Mouse (Mus musculus) spleen, adult 2 months (tissue): ENCODE results near the gene 2310009B15Rik. TPM values are rescaled to one million over a fixed set of nuclear protein-coding genes. Genes with fewer than 3 reads are reported as not detected.

ENCODE experiments used
- DNase-seq, 2 experiments: peaks; one replicate each; pipeline versions ENCODE4 v3.0.0 to v3.0.0-alpha.2; 2012 to 2021; ENCODE audit warnings: low spot score in 2 of 2, low read depth in 1 of 2
- H3K27ac ChIP-seq: fragments of 200-500 bp; 2 replicates; pipeline ENCODE4 v1.5.1; 2012; ENCODE audit warnings: low read length, inconsistent platforms; ENCODE audit not compliant: insufficient read depth
- H3K27me3 ChIP-seq: fragments of 200-500 bp; 2 replicates; pipeline ENCODE4 v1.6.1; 2012; ENCODE audit warnings: mild to moderate bottlenecking, moderate library complexity, low read length, inconsistent platforms; ENCODE audit not compliant: control insufficient read depth, insufficient read depth
- H3K36me3 ChIP-seq: fragments of 200-500 bp; 2 replicates; pipeline ENCODE4 v1.6.1; 2012; ENCODE audit warnings: mild to moderate bottlenecking, low read length, inconsistent platforms; ENCODE audit not compliant: control insufficient read depth, insufficient read depth
- H3K4me1 ChIP-seq: fragments of 200-500 bp; 2 replicates; pipeline ENCODE4 v1.6.1; 2011; ENCODE audit warnings: inconsistent platforms; ENCODE audit not compliant: control insufficient read depth, insufficient read depth, insufficient read length
- H3K4me3 ChIP-seq: fragments of 200-500 bp; 2 replicates; pipeline ENCODE4 v1.5.1; 2011; ENCODE audit warnings: mild to moderate bottlenecking, inconsistent platforms; ENCODE audit not compliant: insufficient read depth, insufficient read length; ENCODE audit errors: extremely low read depth
- CTCF ChIP-seq: fragments of 200-500 bp; IDR thresholded peaks from 2 replicates; pipeline ENCODE4 v1.5.1; 2011; ENCODE audit warnings: mild to moderate bottlenecking, inconsistent platforms; ENCODE audit not compliant: insufficient read depth, insufficient read length, insufficient replicate concordance; ENCODE audit errors: extremely low read depth
- POLR2A ChIP-seq: fragments of 200-500 bp; IDR thresholded peaks from 2 replicates; pipeline ENCODE4 v1.6.1; 2011; ENCODE audit warnings: low read depth, low read length, inconsistent platforms
- WGBS: fragments of 180-500 bp; shearing (Covaris S2); methylation state at CpG from one replicate; pipeline ENCODE4 v1.1.7; 2018; 5-methylcytosine and 5-hydroxymethylcytosine counted together
- polyA plus RNA-seq: library from polyadenylated mRNA; depleted of rRNA; stranded (reverse); fragments of >200 nt; gene quantifications from 2 replicates; pipeline ENCODE4 v1.2.3, GENCODE M21; 2012

2310009B15Rik gene
- polyA plus RNA-seq, 1 experiment: 15.3 TPM

DNA sequence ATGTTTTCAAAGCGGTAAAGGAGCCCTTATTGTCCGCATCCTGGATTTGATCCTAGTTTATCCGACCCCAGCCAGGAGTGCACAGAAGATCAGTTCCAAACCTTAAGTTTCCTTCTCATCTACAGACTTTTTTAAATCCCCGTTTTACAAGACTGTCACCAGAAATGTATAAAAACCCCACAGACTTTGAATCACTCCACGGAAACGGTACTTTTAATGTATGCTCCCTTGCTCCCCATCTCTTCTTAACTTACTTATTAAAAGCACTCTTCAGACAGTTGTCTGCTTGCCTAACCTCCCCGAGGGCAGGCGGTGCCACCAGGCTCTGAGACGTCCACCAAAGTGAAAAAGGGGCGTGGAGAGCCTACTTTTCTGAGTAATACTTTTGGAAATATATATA, 13.9 kb downstream of the 2310009B15Rik start:
- no peak for DNase-seq
- TF ChIP-seq POLR2A: no peak
- TF ChIP-seq CTCF: no peak
- Histone ChIP-seq H3K4me3 (no peak overlapping the region), H3K36me3 (no peaks in the 10 kb centered on the region), H3K4me1 (peaks cover 9% of the 10 kb centered on the region), H3K27ac (no peak overlapping the region), H3K27me3 (peaks cover 53% of the 10 kb centered on the region)
- 14% methylated on average over 10 of the region's 10 CpGs for WGBS

GRCm38 (mm10) chr1:138842315-138842714, 14.3 kb downstream of the 2310009B15Rik start:
- TF ChIP-seq POLR2A (no peak), CTCF (no peak)
- Histone ChIP-seq H3K27ac (no peak overlapping the region), H3K4me1 (peaks cover 8% of the 10 kb centered on the region), H3K27me3 (peaks cover 55% of the 10 kb centered on the region), H3K4me3 (no peak overlapping the region), H3K36me3 (no peaks in the 10 kb centered on the region)
- no peak for DNase-seq
- WGBS: 9% methylated on average over 8 of the region's 8 CpGs

- H3K4me3 ChIP-seq: peak overlapping the region; percentile 6; the same call in 1 of the 2 replicates
- no peak for DNase-seq
- H3K4me1 ChIP-seq: peaks cover 6% of the 10 kb centered on the region
- H3K36me3 ChIP-seq: no peaks in the 10 kb centered on the region
- WGBS: 2% methylated on average over 54 of the region's 54 CpGs
- no peak overlapping the region for H3K27ac ChIP-seq
- H3K27me3 ChIP-seq: peaks cover 53% of the 10 kb centered on the region
- TF ChIP-seq POLR2A: no peak
- no peak for TF ChIP-seq CTCF
These were observed 15.2 kb downstream of the 2310009B15Rik start for GRCm38 (mm10) chr1:138841306-138842095.

- no peak for TF ChIP-seq POLR2A
- TF ChIP-seq CTCF: no peak
- H3K36me3 ChIP-seq: no peaks in the 10 kb centered on the region
- DNase-seq: no peak
- no peak overlapping the region for H3K27ac ChIP-seq
- peaks cover 53% of the 10 kb centered on the region for H3K27me3 ChIP-seq
- peaks cover 6% of the 10 kb centered on the region for H3K4me1 ChIP-seq
- 15% methylated on average over 25 of the region's 25 CpGs for WGBS
- no peak overlapping the region for H3K4me3 ChIP-seq
These were observed 16.0 kb downstream of the 2310009B15Rik start for GRCm38 (mm10) chr1:138840440-138841305.

DNA sequence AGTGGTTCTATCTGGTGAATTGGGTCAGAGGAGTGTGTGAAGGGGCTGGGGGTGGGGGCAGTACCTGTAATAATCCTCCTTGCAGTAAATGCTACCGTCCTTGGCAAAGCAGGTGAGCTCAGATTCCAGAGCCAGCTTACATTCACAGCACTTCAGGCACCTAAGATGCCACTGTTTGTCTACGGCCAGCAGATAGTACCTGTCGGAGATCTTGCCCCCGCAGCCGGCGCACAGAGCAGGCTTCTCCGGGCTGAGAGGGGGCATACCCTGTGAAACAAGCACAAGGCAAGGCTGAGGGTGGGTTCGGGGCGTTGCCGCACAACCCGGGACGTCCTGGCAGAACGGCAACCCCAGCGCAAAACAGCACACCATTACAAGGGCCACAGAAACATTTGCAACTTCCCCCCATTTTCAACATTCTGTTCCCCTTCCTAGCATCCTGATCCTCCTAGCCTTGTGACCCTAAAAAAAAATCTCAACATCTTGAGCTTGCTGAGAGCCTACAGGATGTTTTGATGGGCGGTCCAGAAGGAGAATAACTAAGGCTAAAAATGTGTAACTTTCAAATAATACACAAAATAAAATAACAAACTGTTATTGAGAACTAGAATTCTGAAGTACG, 16.7 kb downstream of the 2310009B15Rik start:
- peaks cover 50% of the 10 kb centered on the region for H3K27me3 ChIP-seq
- 11% methylated on average over 16 of the region's 16 CpGs for WGBS

DNA sequence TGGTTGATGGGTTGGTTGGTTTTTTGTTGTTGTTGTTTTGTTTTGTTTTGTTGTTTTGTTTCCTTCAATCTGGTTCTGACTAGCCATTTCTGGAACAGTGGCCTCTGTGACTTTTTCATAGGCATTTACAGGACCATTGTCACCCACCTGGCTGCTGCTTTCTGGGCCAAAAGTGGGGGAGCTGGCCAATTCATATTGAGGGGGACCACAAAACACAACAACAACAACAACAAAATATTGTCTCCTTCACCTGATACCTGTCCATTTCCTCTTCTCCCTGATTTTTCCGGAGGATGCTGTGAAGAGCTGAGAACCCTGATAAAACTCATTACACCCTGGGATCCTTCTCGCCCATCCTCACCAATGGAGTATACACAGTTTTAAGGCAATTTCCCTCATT, 17.4 kb downstream of the 2310009B15Rik start:
- H3K27me3 ChIP-seq: peaks cover 51% of the 10 kb centered on the region
- H3K27ac ChIP-seq: no peak overlapping the region
- H3K36me3 ChIP-seq: no peaks in the 10 kb centered on the region
- no peak for TF ChIP-seq CTCF
- TF ChIP-seq POLR2A: no peak
- WGBS: 31% methylated on average over 2 of the region's 2 CpGs
- no peak for DNase-seq
- peaks cover 6% of the 10 kb centered on the region for H3K4me1 ChIP-seq
- H3K4me3 ChIP-seq: no peak overlapping the region

More for the DNA sequence above, 16.7 kb downstream of the 2310009B15Rik start:
- Histone ChIP-seq H3K36me3 (no peaks in the 10 kb centered on the region), H3K4me3 (no peak overlapping the region), H3K4me1 (peaks cover 6% of the 10 kb centered on the region), H3K27ac (no peak overlapping the region)
- TF ChIP-seq POLR2A: no peak
- TF ChIP-seq CTCF: no peak
- DNase-seq: no peak
